Mouse (Mus musculus) T-helper 2 cell (primary cell): ENCODE measurements around the gene Pdzd7.

Source experiments
- in situ Hi-C: fragments of 300-600 bp; cut with MboI, MseI; formaldehyde crosslinking; loops from one replicate; pipeline ENCODE4 v1.15.1; 2025; ENCODE audit warnings: high pct_unique_total_duplicates

Pdzd7 gene

DNA sequence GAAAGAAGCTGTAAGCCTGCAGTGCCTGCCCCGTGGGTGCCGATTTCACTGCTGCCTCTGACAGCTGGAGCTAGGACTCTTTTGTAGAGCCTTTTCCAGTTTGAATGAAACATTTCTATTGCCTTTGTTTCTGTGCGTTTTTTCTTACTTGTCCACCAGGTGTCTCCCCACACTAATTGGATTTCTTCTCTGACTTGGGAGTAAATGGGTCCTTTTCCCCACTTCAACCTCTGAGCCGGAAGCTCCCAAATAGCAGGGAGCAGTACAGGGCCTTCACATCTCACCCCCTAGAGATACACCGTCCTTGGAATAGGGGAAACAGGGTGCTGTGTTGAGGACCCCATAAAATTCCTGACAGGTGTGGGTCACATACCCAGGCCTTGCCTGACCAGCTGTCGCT, 32.9 kb downstream of the Pdzd7 start:
- in situ Hi-C loops: no loop called here

DNA sequence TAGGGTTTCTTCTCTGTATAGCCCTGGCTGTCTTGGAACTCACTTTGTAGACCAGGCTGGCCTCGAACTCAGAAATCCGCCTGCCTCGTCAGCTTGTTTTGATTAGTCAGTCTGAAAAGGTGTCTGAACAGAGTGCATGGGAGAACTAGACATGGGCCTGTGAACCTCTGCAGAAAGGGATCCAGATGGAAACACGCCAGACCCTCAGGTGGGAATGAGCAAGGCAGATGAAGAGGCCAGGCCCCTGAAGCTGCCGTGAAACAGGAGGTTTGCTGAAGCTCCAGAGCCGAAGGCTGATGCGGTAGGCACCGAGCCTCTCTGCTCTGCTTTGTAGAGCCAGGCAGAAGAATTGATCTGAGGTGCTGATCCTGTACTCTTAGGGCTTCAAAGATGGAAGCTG, 33.3 kb downstream of the Pdzd7 start:
- in situ Hi-C loops: no loop called here

DNA sequence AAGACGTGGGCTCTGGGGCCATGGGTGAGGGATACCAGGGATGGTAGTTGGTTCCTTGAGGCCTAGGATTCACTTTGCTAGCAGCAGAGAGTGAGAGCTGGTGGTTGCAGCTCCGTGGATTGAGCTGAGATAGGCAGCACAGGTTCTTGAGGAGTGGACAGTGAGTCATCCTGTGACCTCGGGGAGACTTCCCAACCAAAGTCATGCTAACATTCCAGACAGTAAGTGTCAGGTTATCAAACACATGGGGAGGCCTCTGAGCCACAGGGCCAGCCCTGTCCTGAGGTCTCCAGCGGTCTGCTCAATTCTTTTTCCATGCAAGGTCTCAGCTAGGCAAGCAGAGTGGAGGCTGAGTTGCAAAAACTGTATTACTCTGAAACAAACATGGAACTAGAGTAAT, 34.9 kb downstream of the Pdzd7 start:
- in situ Hi-C loops: no loop called here

DNA sequence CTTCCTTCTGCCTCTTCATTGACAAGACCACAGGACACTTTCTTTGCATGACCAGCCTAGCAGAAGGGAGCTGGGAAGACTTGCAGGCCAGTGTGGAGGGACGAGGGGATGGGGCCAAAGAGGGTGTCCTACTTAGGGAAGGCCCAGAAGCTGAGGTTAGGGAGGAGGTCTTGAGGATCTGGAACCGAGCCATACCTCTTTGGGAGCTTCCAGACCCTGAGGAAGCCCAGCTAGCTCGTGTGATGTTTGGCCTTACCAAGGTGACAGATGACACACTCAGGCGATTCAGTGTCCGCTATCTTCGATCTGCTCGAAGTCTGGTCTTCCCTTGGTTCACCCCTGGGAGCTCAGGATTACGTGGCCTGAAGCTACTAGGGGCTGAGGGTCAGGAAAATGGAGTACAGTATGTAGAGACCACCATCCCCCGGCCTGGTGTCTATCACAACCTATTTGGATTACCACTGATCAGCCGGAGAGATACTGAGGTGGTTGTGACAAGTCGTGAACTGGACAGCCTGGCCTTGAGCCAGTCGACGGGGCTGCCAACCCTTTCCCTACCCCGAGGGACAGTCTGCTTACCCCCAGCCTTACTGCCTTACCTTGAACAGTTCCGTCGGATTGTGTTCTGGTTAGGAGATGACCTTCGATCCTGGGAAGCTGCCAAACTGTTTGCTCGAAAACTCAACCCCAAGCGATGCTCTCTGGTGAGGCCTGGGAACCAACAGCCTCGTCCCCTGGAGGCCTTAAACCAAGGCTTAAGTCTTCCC, 37.9 kb downstream of the Pdzd7 start:
- in situ Hi-C loops: no loop called here

DNA sequence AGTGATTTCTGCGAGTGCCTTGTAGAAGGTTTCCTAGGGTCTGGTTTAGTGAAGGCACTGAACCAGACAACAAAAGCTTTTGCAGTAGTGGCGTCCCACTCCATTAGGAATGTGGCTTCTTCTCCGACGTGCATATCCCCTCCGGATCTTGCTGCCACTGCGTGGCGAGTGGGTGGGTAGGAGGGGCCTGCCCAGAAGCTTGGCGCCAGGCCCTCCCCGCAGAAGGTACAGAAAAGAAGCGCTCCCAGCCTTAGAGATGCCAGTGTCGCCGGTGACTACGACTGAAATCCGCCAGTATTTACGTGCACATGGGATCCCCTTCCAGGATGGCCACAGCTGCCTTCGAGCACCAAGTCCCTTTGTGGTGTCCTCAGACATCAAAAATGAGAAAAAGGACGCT, 38.5 kb downstream of the Pdzd7 start:
- in situ Hi-C loops: no loop called here

DNA sequence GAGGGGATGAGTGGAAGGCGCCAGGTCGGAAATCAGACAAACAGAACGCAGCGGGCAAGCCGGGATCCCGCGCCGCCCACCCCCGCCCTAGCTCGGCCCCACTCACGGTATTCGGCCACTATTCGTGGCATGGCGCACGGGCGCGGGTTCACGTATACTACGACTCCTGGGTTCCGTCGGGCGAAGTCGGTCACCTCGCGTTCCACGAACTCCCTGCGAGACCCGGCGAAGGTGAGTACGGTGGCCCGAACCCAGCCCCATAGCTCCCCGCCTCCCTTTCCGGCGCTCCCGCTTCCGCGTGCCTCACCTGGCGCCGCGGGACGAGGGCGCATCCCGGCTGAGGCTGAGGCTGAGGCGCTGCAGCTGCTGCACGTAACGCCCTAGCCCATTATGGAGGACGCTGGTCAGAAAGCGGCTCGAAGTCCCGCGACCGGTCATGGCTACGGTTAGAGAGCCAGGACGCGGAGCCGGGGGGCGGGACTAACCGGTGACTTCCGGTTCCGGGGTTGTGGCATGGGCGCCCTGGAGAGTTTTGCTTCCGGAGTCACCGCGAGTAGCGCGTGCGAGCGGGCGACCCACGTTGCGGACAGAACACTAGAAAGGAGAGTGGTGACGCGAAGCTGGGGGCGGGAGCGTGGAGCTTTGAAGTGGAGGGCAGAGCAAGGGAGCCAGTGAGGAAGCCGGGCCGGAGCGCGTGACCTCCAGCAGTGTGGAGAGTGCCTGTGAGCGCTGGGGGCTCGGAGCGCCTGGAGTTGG, 39.4 kb downstream of the Pdzd7 start, which contains the start of gene Mrpl43:
Gene Mrpl43, minus strand, starts transcription at position 486 of the 756 bp plus-strand sequence.
- in situ Hi-C loops: no loop called here

DNA sequence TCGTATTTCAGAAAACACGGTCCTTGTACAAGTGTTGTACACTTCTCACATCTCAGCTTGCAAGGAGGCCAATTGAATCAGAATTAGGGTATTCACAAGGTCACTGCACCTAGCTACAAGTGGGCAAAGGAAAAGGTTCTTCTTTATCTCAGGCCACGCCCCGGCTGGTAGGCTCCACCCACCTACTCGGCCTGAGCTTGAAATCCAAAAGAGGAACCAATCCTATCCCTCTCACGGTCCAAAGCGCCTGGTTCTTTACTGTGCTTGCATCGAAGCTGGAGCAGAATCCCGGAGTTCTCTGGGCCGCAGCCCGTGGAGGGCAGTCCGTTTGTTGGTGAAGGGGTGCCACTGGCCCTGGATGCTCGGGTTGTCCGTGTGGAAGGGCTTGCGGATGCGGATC, 40.1 kb downstream of the Pdzd7 start, which contains the start of gene Twnk:
Gene Twnk, plus strand, starts transcription at position 220 of the 400 bp plus-strand sequence.
- in situ Hi-C loops: no loop called here

DNA sequence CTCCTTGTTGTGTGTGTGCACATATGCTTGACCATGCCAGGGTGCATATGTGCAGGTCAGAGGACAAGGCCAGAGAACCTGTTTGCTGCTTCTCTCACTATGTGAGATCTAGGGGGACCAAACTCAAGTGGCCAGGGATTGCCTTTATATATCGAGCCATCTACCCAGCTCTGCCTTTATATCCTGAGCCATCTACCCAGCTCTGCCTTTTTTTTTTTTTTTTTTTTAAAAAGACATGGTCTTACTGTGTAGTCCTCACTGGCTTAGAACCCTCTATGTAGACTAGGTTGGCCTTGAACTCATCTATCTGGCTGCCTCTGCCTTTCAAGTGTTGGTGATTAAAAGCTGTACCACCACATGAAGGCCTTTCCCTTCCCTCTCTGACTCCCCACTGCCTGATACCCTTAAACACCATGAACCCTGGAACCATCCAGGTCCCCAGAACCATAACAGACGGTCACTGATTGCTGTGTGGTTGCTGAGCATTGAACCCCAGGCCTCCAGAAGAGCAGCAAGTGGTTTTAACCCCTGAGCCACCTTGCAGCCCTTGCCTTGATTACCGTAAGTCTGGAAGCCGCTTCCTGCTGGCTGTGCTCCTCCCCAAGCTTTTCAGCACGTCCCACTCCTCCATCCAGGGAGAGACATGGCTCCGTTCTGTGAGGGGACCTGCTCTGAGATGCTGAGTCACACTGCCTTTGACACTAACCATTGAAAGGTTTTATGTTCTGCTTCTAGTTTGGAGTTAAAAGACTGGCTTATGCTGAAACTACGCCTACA, 41.6 kb downstream of the Pdzd7 start:
- in situ Hi-C loops: no loop called here

DNA sequence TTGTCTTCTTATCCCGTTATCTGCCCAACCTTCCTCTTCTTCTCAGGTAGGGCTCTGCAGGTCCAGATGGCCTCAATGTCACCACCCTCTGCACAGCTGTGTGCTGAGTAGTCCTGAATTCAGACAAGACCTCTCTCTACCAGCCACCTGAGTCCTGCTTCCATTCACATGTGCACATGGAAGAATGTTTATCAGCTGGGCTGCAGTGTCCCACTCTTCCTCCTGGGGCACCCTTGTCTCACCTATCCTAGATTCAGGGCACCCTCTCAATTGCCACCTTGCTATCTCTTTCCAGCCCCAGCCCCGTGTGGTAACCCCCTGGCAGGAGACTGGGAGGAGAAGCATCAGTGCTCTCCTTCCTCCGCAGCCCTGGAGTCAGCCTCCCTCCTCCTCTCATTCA, 43.2 kb downstream of the Pdzd7 start:
- in situ Hi-C loops: no loop called here

DNA sequence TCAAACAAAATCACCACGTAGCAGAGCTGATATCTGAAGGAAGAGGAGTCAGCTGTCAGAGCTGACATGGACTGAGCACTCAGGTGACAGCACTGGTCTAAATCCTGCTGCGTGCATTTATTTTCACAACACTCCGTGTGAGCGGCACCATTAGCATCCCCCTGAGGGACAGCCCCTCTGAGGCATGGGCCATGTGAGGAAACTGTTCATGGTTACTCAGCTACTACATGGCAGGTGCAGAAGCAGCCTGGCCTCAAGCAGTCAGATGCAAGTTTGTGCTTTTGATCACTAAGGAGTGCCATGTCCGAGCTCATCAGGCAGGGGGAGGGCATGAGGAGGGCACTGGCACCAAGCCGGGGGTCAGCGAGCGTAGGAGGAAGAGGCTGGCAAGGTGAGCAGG, 45.9 kb downstream of the Pdzd7 start:
- in situ Hi-C loops: loop anchor here (10.0 kb wide), 1 partner anchor 435 kb away; no protein-coding TSS in a partner anchor

DNA sequence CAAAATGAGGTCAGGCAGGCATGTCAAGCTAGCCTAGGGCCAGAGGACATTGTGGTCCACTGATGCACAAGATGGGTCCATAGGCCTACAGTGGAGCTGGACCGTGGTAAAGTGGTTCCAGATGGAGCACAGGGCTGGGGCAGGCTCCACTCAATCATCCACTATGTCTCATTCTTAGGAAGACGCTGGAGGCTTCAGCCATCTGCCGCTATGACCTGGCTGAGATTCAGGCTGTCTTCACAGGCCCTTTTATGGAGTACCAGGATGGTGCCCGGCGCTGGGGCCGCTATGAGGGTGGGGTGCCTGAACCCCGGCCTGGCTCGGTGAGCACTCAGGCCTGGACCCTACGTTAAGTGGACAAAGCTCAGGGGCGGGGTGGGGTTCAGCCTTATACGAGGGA, 47.7 kb downstream of the Pdzd7 start:
- in situ Hi-C loops: loop anchor here (10.0 kb wide), 1 partner anchor 437 kb away; no protein-coding TSS in a partner anchor

DNA sequence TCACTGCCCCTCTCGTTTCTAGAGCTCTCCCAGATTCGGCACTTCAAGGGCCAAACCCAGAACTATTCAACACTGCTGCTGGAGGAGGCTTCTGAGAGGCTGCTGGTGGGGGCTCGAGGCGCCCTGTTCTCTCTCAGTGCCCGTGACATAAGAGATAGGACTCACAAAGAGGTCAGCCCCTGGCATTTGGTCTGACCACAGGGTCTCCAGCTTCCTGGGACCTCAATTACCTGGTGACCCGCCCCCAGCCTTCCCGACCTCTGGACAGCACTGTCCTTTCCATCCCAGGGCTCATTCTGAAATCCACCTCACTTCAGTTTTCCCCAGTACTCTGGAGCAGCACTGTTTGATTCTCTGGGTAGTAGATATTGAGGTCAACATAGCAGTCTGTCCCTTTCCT, 52.8 kb downstream of the Pdzd7 start:
- in situ Hi-C loops: loop anchor here (10.0 kb wide), 1 partner anchor 442 kb away; no protein-coding TSS in a partner anchor

DNA sequence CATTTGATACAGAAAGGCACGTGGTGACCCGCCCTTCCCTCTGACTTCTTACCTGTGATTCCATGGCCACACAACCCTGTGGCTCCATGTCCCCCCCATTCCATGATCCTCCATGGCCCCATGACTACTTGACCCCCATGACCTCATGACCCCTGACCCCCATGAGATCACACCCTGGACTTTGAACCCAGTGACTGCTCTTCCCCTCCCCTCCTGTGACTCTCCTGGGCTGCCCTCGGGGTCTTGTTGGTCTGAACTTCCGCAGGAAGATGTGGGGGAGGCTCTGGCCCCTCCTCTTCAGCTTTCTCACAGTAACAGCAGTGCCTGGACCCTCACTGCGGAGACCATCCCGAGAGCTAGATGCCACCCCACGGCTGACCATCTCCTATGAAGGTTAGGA, 53.3 kb downstream of the Pdzd7 start:
- in situ Hi-C loops: loop anchor here (10.0 kb wide), 1 partner anchor 443 kb away; no protein-coding TSS in a partner anchor

DNA sequence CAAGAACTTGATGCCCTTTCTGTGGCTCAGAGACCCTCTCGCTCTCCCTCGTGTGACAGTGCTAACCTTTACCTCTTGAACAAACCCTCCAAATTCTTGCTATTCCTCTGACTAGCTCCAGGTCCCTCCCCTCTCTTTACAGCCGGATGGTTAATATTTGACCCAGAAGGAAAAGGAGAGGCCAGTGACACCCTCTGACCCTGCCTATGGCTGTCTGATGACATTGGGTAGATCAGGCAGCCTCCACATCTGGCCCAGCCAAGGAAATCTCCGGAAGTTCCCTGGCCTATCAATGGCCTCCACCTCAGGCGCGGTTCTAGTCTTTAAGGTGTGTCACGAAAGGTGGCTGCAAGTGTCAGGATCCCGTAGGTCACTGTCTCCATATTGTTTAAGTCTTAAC, 54.5 kb downstream of the Pdzd7 start:
- in situ Hi-C loops: loop anchor here (10.0 kb wide), 1 partner anchor 444 kb away; no protein-coding TSS in a partner anchor

DNA sequence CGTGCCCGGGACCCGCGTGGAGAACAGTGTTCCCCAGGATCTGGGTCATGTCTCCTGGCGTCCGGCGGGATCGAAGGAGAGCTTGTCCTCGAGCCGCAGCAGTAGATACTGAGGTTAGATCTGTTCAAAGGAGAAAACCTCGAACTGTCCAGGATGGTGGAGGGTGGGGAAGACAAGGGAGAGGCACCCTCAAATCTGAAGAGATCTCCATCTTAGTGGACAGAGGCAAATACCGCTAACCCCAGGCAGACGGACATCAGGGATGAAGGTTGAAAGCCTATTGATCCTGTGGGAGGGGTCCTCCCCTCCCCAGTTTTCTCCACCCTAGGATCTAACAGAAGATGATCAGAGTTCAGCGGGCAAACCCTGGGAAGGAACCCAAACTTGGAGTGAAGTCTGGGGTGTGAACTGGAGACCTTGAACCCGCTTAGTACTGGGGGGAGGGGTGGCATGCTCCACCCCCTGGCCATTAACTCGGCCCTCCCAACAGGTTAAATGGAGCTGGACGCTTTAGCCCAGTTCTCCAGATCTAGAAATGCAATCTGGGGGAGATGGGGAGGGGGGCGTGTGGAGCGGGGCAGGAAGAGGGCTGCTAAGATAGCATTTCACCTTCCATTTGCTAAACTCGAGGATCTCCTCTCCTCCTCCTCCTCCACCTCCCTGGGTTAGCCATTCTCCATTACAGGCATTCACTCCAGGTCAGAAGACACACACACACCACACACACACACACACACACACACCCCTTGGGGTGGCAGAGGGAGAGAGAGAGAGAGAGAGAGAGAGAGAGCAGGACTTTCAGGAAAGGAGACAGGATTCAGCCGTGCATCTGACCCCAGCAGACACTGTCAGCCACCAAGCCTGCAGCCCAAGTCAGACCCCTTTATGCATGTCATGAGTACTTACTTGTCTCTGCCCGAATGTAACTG, 55.7 kb downstream of the Pdzd7 start:
- in situ Hi-C loops: loop anchor here (10.0 kb wide), 1 partner anchor 445 kb away; no protein-coding TSS in a partner anchor

DNA sequence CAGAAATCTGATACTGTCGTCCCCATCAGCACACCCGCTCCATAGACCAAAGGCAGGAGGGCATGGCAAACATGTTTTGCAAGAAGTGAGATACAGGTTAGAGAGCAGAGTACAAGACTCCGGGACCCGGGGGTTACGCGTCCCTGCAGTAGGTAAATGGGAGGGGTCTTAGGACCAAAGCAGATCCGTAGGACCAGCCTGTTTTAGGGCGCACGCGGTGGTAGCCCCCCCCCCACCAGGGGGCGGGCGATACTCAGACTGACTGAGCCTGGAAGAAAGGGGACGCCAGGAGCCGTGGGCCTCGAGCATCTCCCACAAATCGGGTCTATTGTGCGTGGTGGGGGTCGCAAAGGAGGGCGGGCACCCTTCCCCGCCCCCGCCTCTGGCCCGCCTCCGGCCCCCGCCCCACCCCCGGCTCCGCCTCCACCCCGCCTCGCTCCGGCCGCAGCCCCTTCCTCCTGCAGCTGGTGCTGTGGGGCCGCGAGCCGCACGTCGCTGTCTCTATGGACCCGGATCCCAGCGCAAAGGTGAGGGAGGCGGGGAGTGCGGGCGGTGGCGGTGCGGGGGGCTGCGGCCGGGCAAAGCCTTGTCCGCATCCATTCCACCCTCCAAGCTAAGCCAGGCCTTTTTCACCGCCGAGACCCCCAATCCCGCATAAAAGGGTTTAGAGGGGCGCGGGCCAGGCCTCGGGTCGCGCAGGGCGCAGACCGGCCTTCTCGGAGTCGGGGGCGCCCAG, 56.5 kb downstream of the Pdzd7 start, which contains the start of gene Sema4g:
Gene Sema4g, plus strand, starts transcription at position 271 of the 736 bp plus-strand sequence.
- in situ Hi-C loops: no loop called here

DNA sequence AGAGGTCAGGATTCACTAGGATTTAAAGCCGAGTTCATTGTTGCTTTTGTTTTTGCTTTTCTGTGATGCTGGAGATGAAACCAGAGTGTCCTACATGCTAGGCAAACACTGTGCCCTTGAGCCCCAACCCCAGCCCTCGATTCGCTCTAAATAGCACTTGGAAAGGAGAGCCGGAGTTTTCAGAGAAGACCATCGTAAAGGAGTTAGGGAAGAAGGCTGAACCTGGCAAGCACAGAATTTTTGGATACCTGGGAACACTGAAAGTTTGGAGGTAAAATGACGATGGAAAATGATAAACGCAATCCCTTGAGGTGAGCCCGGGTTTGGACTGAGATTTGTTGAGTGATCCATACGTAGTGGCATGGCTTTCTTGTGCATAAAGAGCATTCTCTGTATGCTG, 57.2 kb downstream of the Pdzd7 start:
- in situ Hi-C loops: no loop called here

DNA sequence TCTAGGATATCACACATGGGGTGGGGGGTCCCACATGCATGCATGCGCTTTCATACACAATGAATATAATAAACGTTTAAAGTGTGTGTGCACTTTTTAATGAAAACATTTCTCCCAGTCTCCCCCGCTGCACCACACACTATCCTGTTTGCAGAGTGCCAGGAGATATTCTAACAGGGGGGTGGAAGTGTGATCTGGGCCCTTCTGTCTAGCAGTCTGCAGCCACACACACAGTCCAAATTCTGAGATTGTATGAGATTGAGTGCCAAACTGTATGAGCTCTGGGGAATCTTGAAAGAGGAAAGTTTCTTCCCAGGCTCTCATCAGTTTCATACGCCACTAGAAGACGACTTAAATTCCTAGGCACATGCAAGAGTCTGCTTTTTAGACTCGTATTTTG, 57.7 kb downstream of the Pdzd7 start:
- in situ Hi-C loops: no loop called here

DNA sequence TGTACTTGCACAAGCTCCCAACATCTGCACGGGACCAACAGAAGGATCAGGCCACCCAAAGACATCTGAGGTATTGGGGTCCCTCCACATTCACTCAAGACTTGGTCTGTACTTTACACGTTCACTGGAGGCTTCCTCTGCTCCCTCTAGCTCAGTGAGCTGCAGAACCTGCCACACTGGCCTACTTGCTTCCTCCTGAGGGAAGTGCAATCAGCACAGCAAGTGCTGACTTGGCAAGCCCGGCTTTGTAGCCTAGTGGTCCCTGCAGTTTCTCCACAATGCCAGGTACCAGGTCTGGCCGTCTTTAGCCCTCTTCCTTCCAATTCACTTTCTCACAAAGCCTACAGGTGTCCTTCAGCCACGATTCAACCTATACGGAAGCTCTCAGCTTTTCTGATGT, 58.5 kb downstream of the Pdzd7 start:
- in situ Hi-C loops: no loop called here
